Mouse (Mus musculus) MEL-GATA-1-ER (cell line): ENCODE measurements around the gene Zfp442.
A peak's percentile ranks its signal among the peaks of the same experiment; 100 is the strongest.
"Not testable (repeated sequence)": the region's sequence is repeated elsewhere in the genome, so short reads cannot be mapped to it uniquely, and the experiment has no call there.

Experiments
- DNase-seq: peaks from one replicate; pipeline ENCODE4 v3.0.0-alpha.2; 2012; ENCODE audit warnings: low read depth; ENCODE audit errors: extremely low read depth

Gene Zfp442

GRCm38 (mm10) chr2:150451180-150451919 lies at the start of gene Zfp442:
Gene Zfp442, minus strand, starts transcription at chr2:150451486.
- not testable (repeated sequence) for DNase-seq

GRCm38 (mm10) chr2:150500124-150500973 lies 49.1 kb upstream of the Zfp442 start:
- DNase-seq: not testable (repeated sequence)

- DNase-seq: no peak
Observed at GRCm38 (mm10) chr2:150493031-150493430, 41.7 kb upstream of the Zfp442 start.

GRCm38 (mm10) chr2:150484939-150485778 lies 33.9 kb upstream of the Zfp442 start, which contains the start of gene Zfp345:
Gene Zfp345, minus strand, starts transcription at chr2:150485091.
- DNase-seq: peak; percentile 2

- not testable (repeated sequence) for DNase-seq
Observed at GRCm38 (mm10) chr2:150439084-150439483, 12.2 kb downstream of the Zfp442 start.

- not testable (repeated sequence) for DNase-seq
Observed at GRCm38 (mm10) chr2:150412146-150412545, 39.1 kb downstream of the Zfp442 start.

GRCm38 (mm10) chr2:150390198-150390597 lies 61.1 kb downstream of the Zfp442 start:
- DNase-seq: no peak

GRCm38 (mm10) chr2:150385553-150386106 lies 65.7 kb downstream of the Zfp442 start:
- not testable (repeated sequence) for DNase-seq

- no peak for DNase-seq
Observed at GRCm38 (mm10) chr2:150362878-150363229, 88.4 kb downstream of the Zfp442 start.

GRCm38 (mm10) chr2:150362113-150362877 lies 89.0 kb downstream of the Zfp442 start, which contains the start of gene 3300002I08Rik:
Gene 3300002I08Rik, minus strand, starts transcription at chr2:150362765.
- DNase-seq: not testable (repeated sequence)
